Mouse (Mus musculus): ENCODE measurements around the gene Bod1l.

The Bod1l gene

GRCm38 (mm10) chr5:41811279-41811678 lies 32.8 kb downstream of the Bod1l start:
- ChIA-PET POLR2A (interaction anchor here in 1 of 4 experiments (0.6 to 1.4 kb wide), 3 partner anchors 10 to 28 kb away, joined by 3 to 5 read pairs (median 5); no protein-coding TSS in a partner anchor), CTCF (no interaction called here)

GRCm38 (mm10) chr5:41807383-41807782 lies 36.7 kb downstream of the Bod1l start:
- ChIA-PET POLR2A (no interaction called here), CTCF (no interaction called here)

GRCm38 (mm10) chr5:41806176-41806575 lies 37.9 kb downstream of the Bod1l start:
- POLR2A ChIA-PET, result no interaction called here
- CTCF ChIA-PET, result interaction anchor here in 1 of 4 experiments (0.6 kb wide), 1 partner anchor 372 kb away, joined by 3 read pairs; no protein-coding TSS in a partner anchor

- POLR2A ChIA-PET, result interaction anchor here in 1 of 4 experiments (0.6 kb wide), 1 partner anchor 8 kb away, joined by 8 read pairs; no protein-coding TSS in a partner anchor
- CTCF ChIA-PET, result no interaction called here
Observed at GRCm38 (mm10) chr5:41805085-41805484, 39.0 kb downstream of the Bod1l start.

- POLR2A ChIA-PET, result interaction anchor here in 1 of 4 experiments (1.8 kb wide), 1 partner anchor 11 kb away, joined by 5 read pairs; no protein-coding TSS in a partner anchor
- CTCF ChIA-PET, result no interaction called here
Observed at GRCm38 (mm10) chr5:41804643-41805042, 39.5 kb downstream of the Bod1l start.

- POLR2A ChIA-PET, result no interaction called here
- CTCF ChIA-PET, result no interaction called here
Observed at GRCm38 (mm10) chr5:41801622-41802021, 42.5 kb downstream of the Bod1l start.

GRCm38 (mm10) chr5:41794434-41794833 lies 49.7 kb downstream of the Bod1l start:
- ChIA-PET POLR2A (no interaction called here), CTCF (no interaction called here)

- POLR2A ChIA-PET, result no interaction called here
- CTCF ChIA-PET, result no interaction called here
Observed at GRCm38 (mm10) chr5:41790517-41790916, 53.6 kb downstream of the Bod1l start.

- CTCF ChIA-PET, result interaction anchor here in 1 of 4 experiments (0.6 kb wide), 1 partner anchor 89 kb away, joined by 10 read pairs; no protein-coding TSS in a partner anchor
Observed at GRCm38 (mm10) chr5:41788877-41789276, 55.2 kb downstream of the Bod1l start.

GRCm38 (mm10) chr5:41781890-41782289 lies 62.2 kb downstream of the Bod1l start:
- POLR2A ChIA-PET, result interaction anchor here in 2 of 4 experiments (0.9 kb wide), 2 partner anchors 17 kb away, joined by 3 read pairs; partner anchors contain the start of gene Nkx3-2 (in 2 of the 2)
- CTCF ChIA-PET, result no interaction called here

More at GRCm38 (mm10) chr5:41788877-41789276, 55.2 kb downstream of the Bod1l start:
- POLR2A ChIA-PET, result no interaction called here

GRCm38 (mm10) chr5:41780026-41780425 lies 64.1 kb downstream of the Bod1l start:
- POLR2A ChIA-PET, result no interaction called here
- CTCF ChIA-PET, result no interaction called here

- CTCF ChIA-PET, result no interaction called here
- POLR2A ChIA-PET, result interaction anchor here in 1 of 4 experiments (0.7 kb wide), 2 partner anchors 638 to 670 kb away, joined by 3 read pairs; no protein-coding TSS in a partner anchor
Observed at GRCm38 (mm10) chr5:41775728-41776127, 68.4 kb downstream of the Bod1l start.

GRCm38 (mm10) chr5:41775273-41775672 lies 68.8 kb downstream of the Bod1l start:
- POLR2A ChIA-PET, result interaction anchor here in 1 of 4 experiments (0.7 kb wide), 2 partner anchors 638 to 670 kb away, joined by 3 read pairs; no protein-coding TSS in a partner anchor
- CTCF ChIA-PET, result no interaction called here

GRCm38 (mm10) chr5:41768382-41769040 lies 75.6 kb downstream of the Bod1l start:
- CTCF ChIA-PET, result interaction anchor here (0.5 to 2.4 kb wide), 22 partner anchors 20 to 762 kb away, joined by 3 to 12 read pairs (median 4); no protein-coding TSS in a partner anchor
- POLR2A ChIA-PET, result interaction anchor here in 1 of 4 experiments (0.6 to 1.5 kb wide), 3 partner anchors 10 to 420 kb away, joined by 3 to 4 read pairs (median 4); no protein-coding TSS in a partner anchor

GRCm38 (mm10) chr5:41767296-41768200 lies 76.6 kb downstream of the Bod1l start:
- POLR2A ChIA-PET, result interaction anchor here in 2 of 4 experiments (0.7 to 1.5 kb wide), 4 partner anchors 9 to 746 kb away, joined by 3 to 4 read pairs (median 3); no protein-coding TSS in a partner anchor
- CTCF ChIA-PET, result interaction anchor here (0.5 to 2.4 kb wide), 21 partner anchors 10 to 815 kb away, joined by 3 to 12 read pairs (median 4); no protein-coding TSS in a partner anchor

- ChIA-PET CTCF (interaction anchor here (0.7 to 2.4 kb wide), 5 partner anchors 10 to 641 kb away, joined by 3 to 11 read pairs (median 4); no protein-coding TSS in a partner anchor), POLR2A (interaction anchor here in 2 of 4 experiments (0.7 to 1.9 kb wide), 3 partner anchors 11 to 745 kb away, joined by 3 to 10 read pairs (median 3); no protein-coding TSS in a partner anchor)
Observed at GRCm38 (mm10) chr5:41766406-41767010, 77.6 kb downstream of the Bod1l start.

- POLR2A ChIA-PET, result interaction anchor here in 1 of 4 experiments (1.3 to 1.9 kb wide), 4 partner anchors 10 to 58 kb away, joined by 3 to 10 read pairs (median 3); no protein-coding TSS in a partner anchor
Observed at GRCm38 (mm10) chr5:41765626-41766405, 78.3 kb downstream of the Bod1l start.

More at GRCm38 (mm10) chr5:41765626-41766405, 78.3 kb downstream of the Bod1l start:
- CTCF ChIA-PET, result interaction anchor here (0.7 to 1.5 kb wide), 5 partner anchors 11 to 640 kb away, joined by 3 to 4 read pairs (median 4); no protein-coding TSS in a partner anchor

All from embryonic stem cell, embryonic (primary cell).